Mouse (Mus musculus): Measurements from ENCODE around the gene Cpn2. TPM values are rescaled to one million over a fixed set of nuclear protein-coding genes. Genes with fewer than 3 reads are reported as not detected.

Gene Cpn2
- total RNA-seq, 4 experiments from 2014 or later: 0.17 to 0.22 TPM; not detected in 2

- no peak for DNase-seq (ENCODE audit: low spot score)
Observed at GRCm38 (mm10) chr16:30280676-30281297, 13.5 kb upstream of the Cpn2 start.

GRCm38 (mm10) chr16:30278406-30278805 lies 11.1 kb upstream of the Cpn2 start:
- DNase-seq (ENCODE audit: low spot score): no peak

- DNase-seq (ENCODE audit: low spot score): no peak
Observed at GRCm38 (mm10) chr16:30275558-30276340, 8.4 kb upstream of the Cpn2 start.

GRCm38 (mm10) chr16:30273065-30273464 lies 5.8 kb upstream of the Cpn2 start:
- no peak for DNase-seq (ENCODE audit: low spot score)

- no peak for DNase-seq (ENCODE audit: low spot score)
Observed at GRCm38 (mm10) chr16:30271941-30272595, 4.8 kb upstream of the Cpn2 start.

GRCm38 (mm10) chr16:30271223-30271761 lies 4.0 kb upstream of the Cpn2 start:
- no peak for DNase-seq (ENCODE audit: low spot score)

GRCm38 (mm10) chr16:30266561-30266960 lies 738 bp downstream of the Cpn2 start:
- DNase-seq (ENCODE audit: low spot score): no peak

GRCm38 (mm10) chr16:30265611-30266010 lies 1.7 kb downstream of the Cpn2 start:
- DNase-seq (ENCODE audit: low spot score): no peak

GRCm38 (mm10) chr16:30263156-30263555 lies 4.1 kb downstream of the Cpn2 start:
- no peak for DNase-seq (ENCODE audit: low spot score)

- DNase-seq (ENCODE audit: low spot score): peak; percentile 36
Observed at GRCm38 (mm10) chr16:30262664-30263063, 4.6 kb downstream of the Cpn2 start.

- no peak for DNase-seq (ENCODE audit: low spot score)
Observed at GRCm38 (mm10) chr16:30262157-30262556, 5.1 kb downstream of the Cpn2 start.

- DNase-seq (ENCODE audit: low spot score): no peak
Observed at GRCm38 (mm10) chr16:30261341-30261740, 6.0 kb downstream of the Cpn2 start.

- no peak for DNase-seq (ENCODE audit: low spot score)
Observed at GRCm38 (mm10) chr16:30260012-30260635, 7.2 kb downstream of the Cpn2 start.

GRCm38 (mm10) chr16:30259444-30259843 lies 7.9 kb downstream of the Cpn2 start:
- DNase-seq (ENCODE audit: low spot score): peak; percentile 28

GRCm38 (mm10) chr16:30258441-30258840 lies 8.9 kb downstream of the Cpn2 start:
- DNase-seq (ENCODE audit: low spot score): no peak

GRCm38 (mm10) chr16:30257718-30258117 lies 9.6 kb downstream of the Cpn2 start:
- no peak for DNase-seq (ENCODE audit: low spot score)

GRCm38 (mm10) chr16:30255061-30255460 lies 12.2 kb downstream of the Cpn2 start:
- no peak for DNase-seq (ENCODE audit: low spot score)

GRCm38 (mm10) chr16:30253900-30254299 lies 13.4 kb downstream of the Cpn2 start:
- DNase-seq (ENCODE audit: low spot score): no peak

GRCm38 (mm10) chr16:30253374-30253773 lies 13.9 kb downstream of the Cpn2 start:
- no peak for DNase-seq (ENCODE audit: low spot score)

- peak; percentile 80 for DNase-seq (ENCODE audit: low spot score)
Observed at GRCm38 (mm10) chr16:30252003-30252418, 15.3 kb downstream of the Cpn2 start.

GRCm38 (mm10) chr16:30244037-30244700 lies 23.1 kb downstream of the Cpn2 start:
- DNase-seq (ENCODE audit: low spot score): no peak
